ENCODE assay signal across 8 mouse cellular contexts in genomic region chr17:32536051-32536866, GRCm38 (mm10). TPM values are rescaled to one million over a fixed set of nuclear protein-coding genes. Genes with fewer than 3 reads are reported as not detected.
A peak's percentile ranks its signal among the peaks of the same experiment; 100 is the strongest.
DNase-seq lines count a peak whose midpoint lies in the region; ATAC-seq and TF ChIP-seq lines count a peak whose summit lies in the region.
"Not testable (repeated sequence)": the region's sequence is repeated elsewhere in the genome, so short reads cannot be mapped to it uniquely, and the experiment has no call there.

Cyp4f16 (plus strand) TSS chr17:32536558.

- H3K27ac ChIP-seq in cerebellum, adult 2 months (ENCODE audit: insufficient read depth, low read length), result peak within 1 kb of the TSS; percentile 2; the same call in 1 of the 2 replicates
- H3K27ac ChIP-seq in lung, embryonic 15.5 days, result peak within 1 kb of the TSS; percentile 14; the same call in 1 of the 2 replicates
- not testable (repeated sequence) for H3K27ac ChIP-seq in olfactory bulb, adult 2 months (ENCODE audit: insufficient read depth, low read depth, low read length)

- WGBS in cerebellum, adult 2 months, result 7% methylated on average over 5 of the region's 5 CpGs
- 4% methylated on average over 5 of the region's 5 CpGs for WGBS in lung, embryonic 15.5 days
- 8% methylated on average over 5 of the region's 5 CpGs for WGBS in olfactory bulb, adult 2 months

- not testable (repeated sequence) for TF ChIP-seq CTCF in G1E (IDR thresholded peaks at IDR 0.05; ENCODE audit: low read depth, low read length); cerebellum, adult 2 months (IDR thresholded peaks at IDR 0.05; ENCODE audit: borderline replicate concordance, insufficient read depth, low read depth, low read length); olfactory bulb, adult 2 months (IDR thresholded peaks at IDR 0.05; ENCODE audit: insufficient read depth, low read depth, low read length)

- H3K4me3 ChIP-seq in G1E (ENCODE audit: low read depth, low read length), result peak within 1 kb of the TSS; percentile 9; the same call in 1 of the 2 replicates
- H3K4me3 ChIP-seq in cerebellum, adult 2 months (replicated peaks; ENCODE audit: insufficient read depth, low read depth, low read length), result peak within 1 kb of the TSS; percentile 77
- peak within 1 kb of the TSS; percentile 50 for H3K4me3 ChIP-seq in lung, embryonic 15.5 days
- H3K4me3 ChIP-seq in olfactory bulb, adult 2 months (ENCODE audit: insufficient read depth, low read depth, low read length), result peak within 1 kb of the TSS; percentile 43

- H3K4me1 ChIP-seq in G1E (ENCODE audit: insufficient read depth, low read depth, low read length); cerebellum, adult 2 months (ENCODE audit: control insufficient read depth, insufficient read depth, low read length); lung, embryonic 15.5 days; olfactory bulb, adult 2 months (ENCODE audit: control insufficient read depth, insufficient read depth, low read length): not testable (repeated sequence)

- not testable (repeated sequence) for H3K9me3 ChIP-seq in G1E (replicated peaks); lung, embryonic 15.5 days

- H3K36me3 ChIP-seq in G1E (replicated peaks); lung, embryonic 15.5 days: not testable (repeated sequence)

- peak; percentile 4 for DNase-seq in G1E (ENCODE audit: low spot score)
- DNase-seq in cerebellum, adult 2 months, result peak; percentile 90 to 91
- DNase-seq in layer of hippocampus, adult 9-10 months (ENCODE audit: low spot score), result peak; percentile 40
- DNase-seq in thymus, adult 18-20 months, result peak; percentile 71 to 82

- H3K9ac ChIP-seq in lung, embryonic 15.5 days, result peak within 1 kb of the TSS; percentile 57

- peak within 1 kb of the TSS; percentile 79 for H3K4me2 ChIP-seq in lung, embryonic 15.5 days

- ATAC-seq in G1E (ENCODE audit: extremely low read depth, insufficient number of reproducible peaks, low FRiP score, poor library complexity, severe bottlenecking), result not testable (repeated sequence)
- peak; percentile 79 for ATAC-seq in frontal cortex, adult (ENCODE audit: low TSS enrichment)
- ATAC-seq in hematopoietic stem cell, adult 5-6 weeks (replicated peaks in 1 of 2; ENCODE audit: insufficient read depth in 1 of 2, low FRiP score in 2 of 2, low TSS enrichment in 1 of 2, low read depth in 1 of 2, poor library complexity in 2 of 2, severe bottlenecking in 2 of 2), result peak; percentile 88 to 96
- peak; percentile 97 for ATAC-seq in lung, embryonic 15.5 days (ENCODE audit: borderline replicate concordance, extremely low read depth, low FRiP score, low TSS enrichment)

- peak; percentile 45; the same call in 1 of the 2 replicates for TF ChIP-seq POLR2A in cerebellum, adult 2 months (IDR thresholded peaks at IDR 0.05; ENCODE audit: borderline replicate concordance, insufficient read depth, low read length)
- TF ChIP-seq POLR2A in olfactory bulb, adult 2 months (IDR thresholded peaks at IDR 0.05; ENCODE audit: insufficient read depth, low read depth, low read length), result not testable (repeated sequence)

- peaks cover 21% of the 10 kb centered on the region for H3K27me3 ChIP-seq in G1E (ENCODE audit: insufficient read depth, low read length)
- H3K27me3 ChIP-seq in cerebellum, adult 2 months (ENCODE audit: control insufficient read depth, insufficient read depth, low read length); lung, embryonic 15.5 days: not testable (repeated sequence)

RNA-seq across cellular contexts. Expression of gene Cyp4f16, which starts in this region (rescaled TPM):
- not detected in 2 replicates for total RNA-seq in G1E (2014; fragmentation: Nextera tagmentation)
- total RNA-seq in G1E (2017), result 0.93 and 1.1 TPM in 2 replicates
- not detected in 2 replicates for polyA plus RNA-seq in G1E (2012)
- 21.8 and 24.6 TPM in 2 replicates for polyA plus RNA-seq in cerebellum, adult 2 months (2012; rRNA removed)
- 7.1 and 14.4 TPM in 2 replicates for total RNA-seq in hematopoietic stem cell, adult 5-6 weeks (2017)
- polyA plus RNA-seq in lung, embryonic 15.5 days (2015; fragmentation: Nextera tagmentation; extraction: Ambion mirVana), result 21.0 and 22.3 TPM in 2 replicates
- not detected in 2 replicates for polyA plus RNA-seq in olfactory bulb, adult 2 months (2012; ENCODE audit: insufficient read depth, insufficient read length, low replicate concordance, missing spikeins)

Comparison
In these comparisons a context has a peak if more than half of its experiments do, and no peak if none do; other contexts are left out.
1. RNA of gene Cyp4f16 (polyA plus RNA-seq): 21.0 to 22.3 TPM in lung, embryonic 15.5 days and 21.8 to 24.6 TPM in cerebellum, adult 2 months; not detected in G1E and not detected in olfactory bulb, adult 2 months; every median in the first group is over 10 times any median in the second.
2. DNase-seq: peak in every context shown above with its lines; median percentile 90 in cerebellum, adult 2 months; 76 in thymus, adult 18-20 months; 40 in layer of hippocampus, adult 9-10 months; 4 in G1E.
3. H3K4me3 ChIP-seq: peak in every context shown above with its lines; median percentile 77 in cerebellum, adult 2 months; 50 in lung, embryonic 15.5 days; 43 in olfactory bulb, adult 2 months; 9 in G1E.